Mouse (Mus musculus): Measurements from ENCODE around the gene Afg3l1. TPM values are rescaled to one million over a fixed set of nuclear protein-coding genes. Genes with fewer than 3 reads are reported as not detected.
"Not testable (repeated sequence)": the region's sequence is repeated elsewhere in the genome, so short reads cannot be mapped to it uniquely, and the experiment has no call there.

The Afg3l1 gene
- 21.9 and 24.0 TPM in 2 replicates for polyA plus RNA-seq (2015; fragmentation: Nextera tagmentation; extraction: Ambion mirVana)

DNA sequence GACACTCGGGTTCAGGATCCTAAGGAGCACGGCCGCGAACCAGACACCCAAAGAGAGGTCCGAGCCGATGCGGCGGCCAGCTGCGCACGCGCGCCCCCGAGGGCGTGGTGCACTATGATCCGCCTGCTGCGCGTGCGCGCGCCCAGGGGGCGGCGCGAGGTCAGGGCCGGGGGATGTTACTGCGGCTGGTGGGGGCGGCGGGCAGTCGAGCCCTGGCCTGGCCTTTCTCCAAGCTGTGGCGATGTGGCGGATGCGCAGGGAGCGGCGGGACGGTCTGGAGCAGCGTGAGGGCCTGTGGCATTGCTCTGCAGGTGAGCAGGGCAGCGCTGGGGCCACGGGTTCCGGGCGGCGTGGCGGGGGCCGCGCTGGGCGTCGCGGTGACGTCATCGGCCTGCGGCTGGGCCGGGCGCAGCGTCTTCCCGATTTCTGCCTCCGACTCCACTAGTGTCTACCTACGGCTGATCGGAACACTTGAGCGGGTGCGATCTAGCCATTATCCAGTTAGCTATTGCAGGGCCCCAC, at the start of gene Afg3l1:
Gene Afg3l1, plus strand, starts transcription at position 167 of the 522 bp plus-strand sequence.
- Histone ChIP-seq H3K9ac (ENCODE audit: low read depth, low read length) (peak within 1 kb of the TSS; percentile 77), H3K4me1 (ENCODE audit: control insufficient read depth, low read depth, low read length) (peaks cover 18% of the 10 kb centered on the region), H3K9me3 (replicated peaks; ENCODE audit: control insufficient read depth, low read length) (no peaks in the 10 kb centered on the region), H3K27ac (ENCODE audit: low read length) (peak within 1 kb of the TSS; percentile 87), H3K27me3 (ENCODE audit: control insufficient read depth, insufficient read depth, low read depth, low read length) (no peaks in the 10 kb centered on the region), H3K4me2 (ENCODE audit: low read depth, low read length) (peak within 1 kb of the TSS; percentile 72), H3K36me3 (ENCODE audit: control insufficient read depth, insufficient read depth) (peaks cover 11% of the 10 kb centered on the region), H3K4me3 (ENCODE audit: low read depth, low read length) (peak within 1 kb of the TSS; percentile 80)
- WGBS (ENCODE audit: insufficient replicate concordance): under 1% methylated on average over 55 of the region's 58 CpGs
- peak; percentile 95 for ATAC-seq (ENCODE audit: low read depth)

GRCm38 (mm10) chr8:123428343-123428893, 49.3 kb upstream of the Afg3l1 start:
- Histone ChIP-seq H3K4me2 (ENCODE audit: low read depth, low read length) (no peak overlapping the region), H3K9ac (ENCODE audit: low read depth, low read length) (no peak overlapping the region), H3K36me3 (ENCODE audit: control insufficient read depth, insufficient read depth) (no peaks in the 10 kb centered on the region), H3K9me3 (replicated peaks; ENCODE audit: control insufficient read depth, low read length) (peaks cover 50% of the 10 kb centered on the region), H3K27ac (ENCODE audit: low read length) (no peak overlapping the region), H3K4me3 (ENCODE audit: low read depth, low read length) (no peak overlapping the region), H3K27me3 (ENCODE audit: control insufficient read depth, insufficient read depth, low read depth, low read length) (no peaks in the 10 kb centered on the region), H3K4me1 (ENCODE audit: control insufficient read depth, low read depth, low read length) (no peaks in the 10 kb centered on the region)
- 90% methylated on average over 29 of the region's 29 CpGs for WGBS (ENCODE audit: insufficient replicate concordance)
- ATAC-seq (ENCODE audit: low read depth): no peak

GRCm38 (mm10) chr8:123428939-123429721, 48.6 kb upstream of the Afg3l1 start:
- H3K4me2 ChIP-seq (ENCODE audit: low read depth, low read length): no peak overlapping the region
- no peak overlapping the region for H3K9ac ChIP-seq (ENCODE audit: low read depth, low read length)
- no peaks in the 10 kb centered on the region for H3K4me1 ChIP-seq (ENCODE audit: control insufficient read depth, low read depth, low read length)
- peaks cover 51% of the 10 kb centered on the region for H3K9me3 ChIP-seq (replicated peaks; ENCODE audit: control insufficient read depth, low read length)
- H3K36me3 ChIP-seq (ENCODE audit: control insufficient read depth, insufficient read depth): no peaks in the 10 kb centered on the region
- no peak overlapping the region for H3K27ac ChIP-seq (ENCODE audit: low read length)
- no peak overlapping the region for H3K4me3 ChIP-seq (ENCODE audit: low read depth, low read length)
- 81% methylated on average over 23 of the region's 23 CpGs for WGBS (ENCODE audit: insufficient replicate concordance)
- no peaks in the 10 kb centered on the region for H3K27me3 ChIP-seq (ENCODE audit: control insufficient read depth, insufficient read depth, low read depth, low read length)
- ATAC-seq (ENCODE audit: low read depth): no peak

- H3K4me3 ChIP-seq (ENCODE audit: low read depth, low read length); H3K36me3 ChIP-seq (ENCODE audit: control insufficient read depth, insufficient read depth); H3K27me3 ChIP-seq (ENCODE audit: control insufficient read depth, insufficient read depth, low read depth, low read length); ATAC-seq (ENCODE audit: low read depth); H3K4me1 ChIP-seq (ENCODE audit: control insufficient read depth, low read depth, low read length); H3K4me2 ChIP-seq (ENCODE audit: low read depth, low read length); H3K9ac ChIP-seq (ENCODE audit: low read depth, low read length); H3K27ac ChIP-seq (ENCODE audit: low read length): not testable (repeated sequence)
- H3K9me3 ChIP-seq (replicated peaks; ENCODE audit: control insufficient read depth, low read length): peaks cover 51% of the 10 kb centered on the region
- 86% methylated on average over 15 of the region's 15 CpGs for WGBS (ENCODE audit: insufficient replicate concordance)
These were observed 48.0 kb upstream of the Afg3l1 start for GRCm38 (mm10) chr8:123429722-123430013.

GRCm38 (mm10) chr8:123430936-123431335, 46.8 kb upstream of the Afg3l1 start:
- not testable (repeated sequence) for H3K4me3 ChIP-seq (ENCODE audit: low read depth, low read length); ATAC-seq (ENCODE audit: low read depth); H3K4me1 ChIP-seq (ENCODE audit: control insufficient read depth, low read depth, low read length); H3K27ac ChIP-seq (ENCODE audit: low read length); H3K36me3 ChIP-seq (ENCODE audit: control insufficient read depth, insufficient read depth); H3K4me2 ChIP-seq (ENCODE audit: low read depth, low read length); H3K9ac ChIP-seq (ENCODE audit: low read depth, low read length); H3K27me3 ChIP-seq (ENCODE audit: control insufficient read depth, insufficient read depth, low read depth, low read length)
- H3K9me3 ChIP-seq (replicated peaks; ENCODE audit: control insufficient read depth, low read length): peaks cover 51% of the 10 kb centered on the region
- 66% methylated on average over 8 of the region's 8 CpGs for WGBS (ENCODE audit: insufficient replicate concordance)

DNA sequence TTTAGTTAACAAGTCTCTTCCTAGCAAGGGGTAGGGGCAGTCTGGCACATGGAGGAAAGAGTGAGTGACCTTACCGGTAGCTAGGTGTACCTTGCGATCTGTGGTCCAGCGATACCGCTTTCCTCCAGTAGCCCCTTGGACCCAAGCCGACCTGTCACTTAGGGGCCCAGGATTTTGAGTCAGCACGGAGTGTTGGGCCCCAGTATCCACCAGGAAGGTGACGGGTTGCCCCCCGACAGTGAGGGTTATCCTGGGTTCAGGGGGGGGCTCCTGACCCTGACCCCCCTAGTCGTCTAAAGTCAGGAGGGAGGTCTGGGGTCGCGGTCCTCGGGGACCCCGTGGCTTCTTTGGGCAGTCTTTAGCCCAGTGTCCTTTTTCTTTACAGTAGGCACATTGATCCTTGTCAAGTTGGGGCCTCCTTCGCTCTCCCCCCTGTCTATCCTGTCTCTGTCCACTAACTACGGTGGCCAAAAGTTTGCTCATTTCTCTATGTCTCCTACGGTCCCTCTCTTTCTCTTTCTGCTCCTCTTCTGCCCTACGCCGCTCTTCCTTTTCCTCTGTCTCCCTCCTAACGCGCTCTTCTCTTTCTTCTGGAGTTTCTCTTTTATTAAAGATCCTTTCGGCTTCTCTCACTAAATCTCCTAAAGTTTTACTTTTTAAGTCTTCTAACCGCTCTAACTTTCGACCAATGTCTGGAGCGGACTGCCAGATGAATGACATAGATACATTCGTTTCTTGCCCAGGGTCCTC, 45.9 kb upstream of the Afg3l1 start:
- H3K36me3 ChIP-seq (ENCODE audit: control insufficient read depth, insufficient read depth): no peaks in the 10 kb centered on the region
- H3K4me2 ChIP-seq (ENCODE audit: low read depth, low read length): no peak overlapping the region
- peaks cover 46% of the 10 kb centered on the region for H3K9me3 ChIP-seq (replicated peaks; ENCODE audit: control insufficient read depth, low read length)
- ATAC-seq (ENCODE audit: low read depth): no peak
- H3K4me3 ChIP-seq (ENCODE audit: low read depth, low read length): no peak overlapping the region
- H3K27me3 ChIP-seq (ENCODE audit: control insufficient read depth, insufficient read depth, low read depth, low read length): no peaks in the 10 kb centered on the region
- H3K9ac ChIP-seq (ENCODE audit: low read depth, low read length): no peak overlapping the region
- 84% methylated on average over 24 of the region's 25 CpGs for WGBS (ENCODE audit: insufficient replicate concordance)
- no peak overlapping the region for H3K27ac ChIP-seq (ENCODE audit: low read length)
- H3K4me1 ChIP-seq (ENCODE audit: control insufficient read depth, low read depth, low read length): no peaks in the 10 kb centered on the region

- H3K9me3 ChIP-seq (replicated peaks; ENCODE audit: control insufficient read depth, low read length): peaks cover 40% of the 10 kb centered on the region
- H3K4me2 ChIP-seq (ENCODE audit: low read depth, low read length): no peak overlapping the region
- ATAC-seq (ENCODE audit: low read depth): no peak
- H3K36me3 ChIP-seq (ENCODE audit: control insufficient read depth, insufficient read depth): no peaks in the 10 kb centered on the region
- no peak overlapping the region for H3K4me3 ChIP-seq (ENCODE audit: low read depth, low read length)
- no peak overlapping the region for H3K9ac ChIP-seq (ENCODE audit: low read depth, low read length)
- H3K27me3 ChIP-seq (ENCODE audit: control insufficient read depth, insufficient read depth, low read depth, low read length): no peaks in the 10 kb centered on the region
- H3K27ac ChIP-seq (ENCODE audit: low read length): no peak overlapping the region
- H3K4me1 ChIP-seq (ENCODE audit: control insufficient read depth, low read depth, low read length): no peaks in the 10 kb centered on the region
- 90% methylated on average over 16 of the region's 16 CpGs for WGBS (ENCODE audit: insufficient replicate concordance)
These were observed 45.3 kb upstream of the Afg3l1 start for GRCm38 (mm10) chr8:123432381-123432780.

DNA sequence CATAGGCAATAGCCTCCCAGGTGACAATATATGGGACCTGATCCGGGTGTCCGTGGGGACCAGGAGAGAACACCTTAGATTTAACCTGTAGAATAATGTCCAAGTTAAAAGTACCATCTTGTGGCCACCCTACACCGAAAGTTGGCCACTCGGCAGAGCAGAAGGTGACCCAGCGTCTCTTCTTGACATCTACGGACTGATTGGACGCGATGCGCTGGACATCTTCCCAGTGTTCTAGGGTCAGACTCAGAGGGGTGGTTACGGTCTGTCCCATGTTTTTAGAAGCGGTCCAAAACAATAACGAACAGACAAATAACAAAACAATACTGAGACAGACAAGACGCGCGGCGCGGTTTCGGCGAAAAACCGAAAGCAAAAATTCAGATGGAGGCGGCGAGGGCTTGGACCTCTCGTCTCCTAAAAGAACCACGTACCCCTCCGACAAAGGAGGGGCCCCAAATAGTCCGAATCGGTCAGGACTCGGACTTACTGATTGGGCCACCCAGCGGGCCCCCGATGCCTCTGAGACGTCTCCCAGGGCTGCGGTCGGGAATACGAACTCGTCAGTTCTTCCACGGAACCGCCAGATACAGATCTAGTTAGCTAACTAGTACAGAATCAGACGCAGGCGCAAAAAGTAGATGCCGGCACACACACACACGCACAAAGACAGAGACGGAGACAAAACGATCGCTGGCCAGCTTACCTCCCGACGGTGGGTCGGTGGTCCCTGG, 44.3 kb upstream of the Afg3l1 start:
- 93% methylated on average over 46 of the region's 47 CpGs for whole genome bisulfite sequencing (ENCODE audit: insufficient replicate concordance)
- not testable (repeated sequence) for H3K27me3 ChIP-seq (ENCODE audit: control insufficient read depth, insufficient read depth, low read depth, low read length); ATAC-seq (ENCODE audit: low read depth); H3K27ac ChIP-seq (ENCODE audit: low read length); H3K4me1 ChIP-seq (ENCODE audit: control insufficient read depth, low read depth, low read length); H3K36me3 ChIP-seq (ENCODE audit: control insufficient read depth, insufficient read depth); H3K9ac ChIP-seq (ENCODE audit: low read depth, low read length); H3K4me2 ChIP-seq (ENCODE audit: low read depth, low read length); H3K4me3 ChIP-seq (ENCODE audit: low read depth, low read length)
- peaks cover 30% of the 10 kb centered on the region for H3K9me3 ChIP-seq (replicated peaks; ENCODE audit: control insufficient read depth, low read length)

Data from liver, embryonic 16.5 days (tissue).